Mouse (Mus musculus) stomach, embryonic 15.5 days (tissue): ENCODE results near the gene Scamp3. TPM values are rescaled to one million over a fixed set of nuclear protein-coding genes. Genes with fewer than 3 reads are reported as not detected.

Experiments
- ATAC-seq: fragments of 200-750 bp; cut with Nextera tagmentation; 2 replicates; pipeline ENCODE4 v1.8.0; 2017; ENCODE audit warnings: low read depth, moderate number of reproducible peaks, moderate TSS enrichment; ENCODE audit not compliant: insufficient read depth, low FRiP score
- H3K27ac ChIP-seq: fragments of 300-500 bp; sonication (generic); 2 replicates; pipeline ENCODE4 v1.5.1; 2015; ENCODE audit warnings: mild to moderate bottlenecking, inconsistent platforms
- H3K27me3 ChIP-seq: fragments of 300-500 bp; sonication (generic); replicated peaks from 2 replicates; pipeline ENCODE4 v1.6.1; 2015; ENCODE audit warnings: inconsistent platforms
- H3K36me3 ChIP-seq: fragments of 300-500 bp; sonication (generic); 2 replicates; pipeline ENCODE4 v1.6.1; 2015; ENCODE audit warnings: inconsistent platforms
- H3K4me1 ChIP-seq: fragments of 300-500 bp; sonication (generic); 2 replicates; pipeline ENCODE4 v1.6.1; 2015; ENCODE audit warnings: inconsistent platforms
- H3K4me2 ChIP-seq: fragments of 300-500 bp; sonication (generic); 2 replicates; pipeline ENCODE4 v1.6.1; 2015; ENCODE audit warnings: mild to moderate bottlenecking, inconsistent platforms
- H3K4me3 ChIP-seq: fragments of 300-500 bp; sonication (generic); replicated peaks from 2 replicates; pipeline ENCODE4 v1.5.1; 2015; ENCODE audit warnings: inconsistent platforms
- H3K9ac ChIP-seq: fragments of 300-500 bp; sonication (generic); 2 replicates; pipeline ENCODE4 v1.6.1; 2015; ENCODE audit warnings: inconsistent platforms
- H3K9me3 ChIP-seq: fragments of 300-500 bp; sonication (generic); 2 replicates; pipeline ENCODE4 v1.6.1; 2016; ENCODE audit warnings: inconsistent platforms
- WGBS: fragments of 180-500 bp; shearing (Covaris S2); methylation state at CpG from one replicate; pipeline ENCODE4 v1.1.7; 2015; 5-methylcytosine and 5-hydroxymethylcytosine counted together
- polyA plus RNA-seq: library from polyadenylated mRNA; unstranded; fragments of >200 nt; fragmentation: Nextera tagmentation; extraction: Ambion mirVana; gene quantifications from 2 replicates; pipeline ENCODE4 v1.2.1, GENCODE M21; 2015

The Scamp3 gene
- polyA plus RNA-seq, 1 experiment from 2014 or later = 103 TPM

DNA sequence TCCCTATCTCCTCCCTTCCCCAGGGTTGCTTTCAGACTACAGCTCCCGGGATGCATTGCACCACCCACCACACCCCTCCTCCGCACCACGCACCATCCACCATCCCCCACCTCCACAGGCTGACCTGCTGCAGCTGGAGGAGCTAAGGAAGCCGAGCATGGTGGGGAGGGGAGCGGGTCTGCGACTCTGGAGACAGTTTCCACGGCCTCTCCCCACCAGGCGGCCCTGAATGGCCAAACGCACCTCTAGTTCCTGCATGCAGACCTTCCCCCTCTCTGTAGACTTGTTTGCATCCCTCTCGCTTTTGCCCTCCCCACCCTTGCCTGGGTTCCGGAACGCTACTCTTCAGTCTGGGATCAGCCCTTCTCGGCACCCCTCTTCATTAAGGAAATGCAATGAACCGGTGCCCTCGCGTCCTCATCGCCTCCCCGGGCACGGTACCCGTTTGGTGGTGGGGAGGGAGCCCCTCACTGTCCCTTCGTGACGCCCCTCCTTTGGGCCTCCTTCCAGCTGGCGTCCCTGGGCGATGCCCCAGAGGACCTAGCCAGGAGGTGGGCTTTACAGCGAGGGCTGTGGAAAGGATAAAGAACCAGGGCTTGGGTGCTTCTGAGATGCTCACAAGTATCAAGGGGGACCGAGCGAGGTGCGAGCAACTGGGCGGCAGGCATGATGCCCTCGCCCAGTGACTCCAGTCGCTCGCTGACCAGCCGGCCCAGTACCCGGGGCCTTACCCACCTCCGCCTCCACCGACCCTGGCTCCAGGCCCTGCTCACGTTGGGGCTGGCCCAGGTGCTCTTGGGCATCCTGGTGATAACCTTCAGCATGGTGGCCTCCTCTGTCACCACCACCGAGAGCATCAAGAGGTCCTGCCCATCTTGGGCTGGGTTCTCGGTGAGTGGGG, 6.0 kb downstream of the Scamp3 start, which contains the start of gene Fam189b:
Gene Fam189b, plus strand, starts transcription at position 86 of the 901 bp plus-strand sequence.
- Histone ChIP-seq H3K27ac (peak within 1 kb of the TSS; percentile 84), H3K4me1 (peaks cover 27% of the 10 kb centered on the region), H3K27me3 (no peaks in the 10 kb centered on the region), H3K36me3 (peaks cover 27% of the 10 kb centered on the region), H3K4me2 (peak within 1 kb of the TSS; percentile 84), H3K4me3 (peak within 1 kb of the TSS; percentile 68), H3K9me3 (no peaks in the 10 kb centered on the region), H3K9ac (peak within 1 kb of the TSS; percentile 60)
- WGBS = 6% methylated on average over 39 of the region's 39 CpGs
- peak; percentile 93 for ATAC-seq

DNA sequence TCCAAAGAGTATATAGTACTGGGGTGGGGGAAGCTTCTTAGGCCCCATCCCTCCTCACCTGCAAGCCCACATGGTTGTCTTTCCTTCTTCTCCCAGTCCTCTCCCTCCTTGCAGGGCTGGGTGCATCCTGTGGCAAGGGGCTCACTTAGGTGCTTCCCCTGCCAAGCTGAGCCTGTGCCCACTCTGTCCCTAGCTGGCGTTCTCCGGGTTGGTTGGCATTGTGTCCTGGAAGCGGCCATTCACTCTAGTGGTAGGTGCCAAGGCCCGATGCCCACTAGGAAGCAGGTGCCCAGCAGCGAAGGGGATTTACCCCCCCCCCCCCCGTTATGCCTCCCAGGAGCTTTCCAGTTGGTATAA, 6.7 kb downstream of the Scamp3 start:
- peaks cover 34% of the 10 kb centered on the region for H3K36me3 ChIP-seq
- H3K27ac ChIP-seq = no peak overlapping the region
- no peaks in the 10 kb centered on the region for H3K9me3 ChIP-seq
- WGBS = 84% methylated on average over 6 of the region's 6 CpGs
- peak overlapping the region; percentile 60; the same call in 1 of the 2 replicates for H3K9ac ChIP-seq
- no peaks in the 10 kb centered on the region for H3K27me3 ChIP-seq
- H3K4me3 ChIP-seq = peak overlapping the region; percentile 68
- H3K4me1 ChIP-seq = peaks cover 21% of the 10 kb centered on the region
- peak overlapping the region; percentile 84 for H3K4me2 ChIP-seq
- no peak for ATAC-seq

GRCm38 (mm10) chr3:89187197-89187596, 9.9 kb downstream of the Scamp3 start:
- ATAC-seq = no peak
- Histone ChIP-seq H3K36me3 (0 out of 2 replicates have a peak, but pooled peaks cover 16% of the 10 kb centered on the region), H3K9me3 (no peaks in the 10 kb centered on the region), H3K4me2 (no peak overlapping the region), H3K27ac (no peak overlapping the region), H3K4me1 (peaks cover 20% of the 10 kb centered on the region), H3K4me3 (no peak overlapping the region), H3K9ac (no peak overlapping the region), H3K27me3 (no peaks in the 10 kb centered on the region)
- 57% methylated on average over 23 of the region's 23 CpGs for WGBS

- H3K27ac ChIP-seq = no peak overlapping the region
- no peak overlapping the region for H3K9ac ChIP-seq
- 0 out of 2 replicates have a peak, but pooled peaks cover 14% of the 10 kb centered on the region for H3K36me3 ChIP-seq
- no peaks in the 10 kb centered on the region for H3K9me3 ChIP-seq
- 79% methylated on average over 18 of the region's 18 CpGs for WGBS
- H3K4me1 ChIP-seq = peaks cover 17% of the 10 kb centered on the region
- no peak overlapping the region for H3K4me3 ChIP-seq
- H3K4me2 ChIP-seq = no peak overlapping the region
- H3K27me3 ChIP-seq = no peaks in the 10 kb centered on the region
- no peak for ATAC-seq
Observed at GRCm38 (mm10) chr3:89187690-89188477, 10.6 kb downstream of the Scamp3 start.

- no peak overlapping the region for H3K9ac ChIP-seq
- peaks cover 16% of the 10 kb centered on the region for H3K4me1 ChIP-seq
- ATAC-seq = no peak
- no peaks in the 10 kb centered on the region for H3K27me3 ChIP-seq
- 69% methylated on average over 12 of the region's 12 CpGs for WGBS
- no peak overlapping the region for H3K27ac ChIP-seq
- H3K36me3 ChIP-seq = 0 out of 2 replicates have a peak, but pooled peaks cover 14% of the 10 kb centered on the region
- no peak overlapping the region for H3K4me2 ChIP-seq
- H3K4me3 ChIP-seq = no peak overlapping the region
- no peaks in the 10 kb centered on the region for H3K9me3 ChIP-seq
Observed at GRCm38 (mm10) chr3:89188478-89188875, 11.2 kb downstream of the Scamp3 start.

GRCm38 (mm10) chr3:89190436-89190835, 13.2 kb downstream of the Scamp3 start:
- H3K9me3 ChIP-seq = no peaks in the 10 kb centered on the region

GRCm38 (mm10) chr3:89193351-89193750, 16.1 kb downstream of the Scamp3 start:
- H3K9me3 ChIP-seq = no peaks in the 10 kb centered on the region
- no peak overlapping the region for H3K4me3 ChIP-seq
- no peaks in the 10 kb centered on the region for H3K27me3 ChIP-seq
- no peak overlapping the region for H3K4me2 ChIP-seq
- peaks cover 8% of the 10 kb centered on the region; the same call in 1 of the 2 replicates for H3K4me1 ChIP-seq
- H3K36me3 ChIP-seq = 0 out of 2 replicates have a peak, but pooled peaks cover 6% of the 10 kb centered on the region
- no peak overlapping the region for H3K9ac ChIP-seq
- H3K27ac ChIP-seq = no peak overlapping the region
- no peak for ATAC-seq
- 74% methylated on average over 1 of the region's 1 CpGs for WGBS

More at GRCm38 (mm10) chr3:89190436-89190835, 13.2 kb downstream of the Scamp3 start:
- no peak overlapping the region for H3K4me2 ChIP-seq
- no peak overlapping the region for H3K27ac ChIP-seq
- H3K27me3 ChIP-seq = no peaks in the 10 kb centered on the region
- 0 out of 2 replicates have a peak, but pooled peaks cover 5% of the 10 kb centered on the region for H3K4me1 ChIP-seq
- WGBS = 74% methylated on average over 8 of the region's 8 CpGs
- no peak for ATAC-seq
- H3K4me3 ChIP-seq = no peak overlapping the region
- 0 out of 2 replicates have a peak, but pooled peaks cover 14% of the 10 kb centered on the region for H3K36me3 ChIP-seq
- no peak overlapping the region for H3K9ac ChIP-seq

DNA sequence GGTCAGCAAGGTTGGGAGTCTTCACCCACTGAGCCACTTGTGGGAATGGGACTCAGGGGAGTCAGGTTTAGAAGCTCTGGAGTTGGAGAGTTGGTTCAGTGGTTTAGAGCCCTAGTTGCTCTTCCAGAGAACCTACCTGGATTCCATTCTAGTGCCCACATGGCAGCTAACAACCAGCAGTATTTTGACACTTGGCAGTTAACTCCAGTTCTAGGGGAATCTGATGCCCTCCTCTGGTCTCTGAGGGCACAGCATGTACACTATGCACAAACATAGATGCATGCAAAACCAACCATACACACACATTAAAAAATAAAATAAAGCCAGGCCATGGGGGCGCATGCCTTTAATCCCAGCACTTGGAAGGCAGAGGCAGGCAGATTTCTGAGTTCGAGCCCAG, 16.6 kb downstream of the Scamp3 start:
- 0 out of 2 replicates have a peak, but pooled peaks cover under 1% of the 10 kb centered on the region for H3K36me3 ChIP-seq
- no peaks in the 10 kb centered on the region for H3K9me3 ChIP-seq
- no peak overlapping the region for H3K9ac ChIP-seq
- no peak for ATAC-seq
- no peaks in the 10 kb centered on the region for H3K27me3 ChIP-seq
- no peak overlapping the region for H3K4me3 ChIP-seq
- no peak overlapping the region for H3K4me2 ChIP-seq
- H3K27ac ChIP-seq = no peak overlapping the region
- 93% methylated on average over 2 of the region's 2 CpGs for WGBS
- H3K4me1 ChIP-seq = peaks cover 8% of the 10 kb centered on the region; the same call in 1 of the 2 replicates

DNA sequence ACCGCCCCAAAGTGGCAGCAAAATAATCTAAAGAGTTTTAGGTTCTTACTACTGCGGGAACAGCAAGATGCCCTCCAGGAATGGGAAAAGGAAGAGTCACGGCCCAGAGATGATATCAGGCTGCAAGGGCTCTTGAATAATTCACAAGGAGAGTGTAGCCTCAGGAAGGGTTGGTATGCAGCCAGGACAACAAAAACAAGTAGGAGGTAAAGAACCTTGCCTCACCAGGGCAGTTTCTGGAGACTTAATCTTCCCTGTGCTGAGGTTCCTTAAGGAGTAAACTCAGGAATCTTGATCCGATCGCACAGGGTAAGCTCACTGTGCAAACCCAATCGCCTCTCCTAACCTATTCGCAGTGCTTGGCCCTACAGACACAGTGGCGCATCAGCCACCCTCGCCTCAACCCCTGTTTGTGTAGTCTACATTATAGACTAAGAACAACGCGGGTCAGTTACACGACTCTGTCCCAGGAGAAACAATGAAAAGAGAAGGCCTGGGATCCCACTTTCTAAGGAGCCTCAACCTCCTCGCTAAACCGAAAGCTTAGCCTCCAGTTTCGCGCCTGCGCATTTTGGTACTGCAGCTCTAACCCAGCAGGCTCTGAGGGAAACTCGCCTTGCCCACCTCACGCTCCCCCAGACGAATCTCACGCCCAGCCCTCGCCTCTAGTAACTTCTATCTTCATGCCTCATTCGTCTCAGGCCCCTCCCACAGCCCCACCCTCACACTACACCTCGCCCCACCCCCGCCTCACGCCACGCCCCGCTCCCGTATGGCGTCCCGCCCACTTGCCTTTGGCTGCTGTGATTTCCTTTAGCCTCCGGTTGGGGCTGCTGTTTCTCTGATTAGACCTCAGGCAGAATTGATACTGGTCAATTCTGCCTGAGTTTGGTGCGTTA, 19.0 kb downstream of the Scamp3 start:
- Histone ChIP-seq H3K4me3 (peak overlapping the region; percentile 45), H3K9ac (peak overlapping the region; percentile 45), H3K36me3 (no peaks in the 10 kb centered on the region), H3K27me3 (no peaks in the 10 kb centered on the region), H3K4me2 (peak overlapping the region; percentile 66), H3K9me3 (no peaks in the 10 kb centered on the region), H3K4me1 (peaks cover 8% of the 10 kb centered on the region; the same call in 1 of the 2 replicates), H3K27ac (peak overlapping the region; percentile 84)
- 8% methylated on average over 33 of the region's 33 CpGs for WGBS
- peak; percentile 97 for ATAC-seq

- Histone ChIP-seq H3K4me1 (peaks cover 12% of the 10 kb centered on the region), H3K27me3 (no peaks in the 10 kb centered on the region), H3K9ac (no peak overlapping the region), H3K4me2 (no peak overlapping the region), H3K4me3 (no peak overlapping the region), H3K9me3 (no peaks in the 10 kb centered on the region), H3K27ac (no peak overlapping the region), H3K36me3 (no peaks in the 10 kb centered on the region)
- WGBS = 79% methylated on average over 3 of the region's 3 CpGs
- ATAC-seq = no peak
Observed at GRCm38 (mm10) chr3:89199839-89200238, 22.6 kb downstream of the Scamp3 start.
